Mouse (Mus musculus) kidney, adult 2 months (tissue): ENCODE data around the gene Gm3880. TPM values are rescaled to one million over a fixed set of nuclear protein-coding genes. Genes with fewer than 3 reads are reported as not detected.
A peak's percentile ranks its signal among the peaks of the same experiment; 100 is the strongest.
"Not testable (repeated sequence)": the region's sequence is repeated elsewhere in the genome, so short reads cannot be mapped to it uniquely, and the experiment has no call there.

Source experiments
- DNase-seq: peaks from one replicate; pipeline ENCODE4 v3.0.0; 2021
- H3K27ac ChIP-seq: fragments of 200-500 bp; 2 replicates; pipeline ENCODE4 v1.5.1; 2012; ENCODE audit warnings: low read depth, low read length, control low read depth, inconsistent platforms; ENCODE audit not compliant: insufficient read depth
- H3K27me3 ChIP-seq: fragments of 200-500 bp; replicated peaks from 2 replicates; pipeline ENCODE4 v1.6.1; 2012; ENCODE audit warnings: mild to moderate bottlenecking, moderate library complexity, low read length, inconsistent platforms; ENCODE audit not compliant: control insufficient read depth, insufficient read depth
- H3K36me3 ChIP-seq: fragments of 200-500 bp; 2 replicates; pipeline ENCODE4 v1.6.1; 2012; ENCODE audit warnings: mild to moderate bottlenecking, moderate library complexity, low read length, inconsistent platforms; ENCODE audit not compliant: control insufficient read depth, insufficient read depth
- H3K4me1 ChIP-seq: fragments of 200-500 bp; 2 replicates; pipeline ENCODE4 v1.6.1; 2011; ENCODE audit warnings: low read length; ENCODE audit not compliant: control insufficient read depth, insufficient read depth
- H3K4me3 ChIP-seq: fragments of 200-500 bp; 2 replicates; pipeline ENCODE4 v1.5.1; 2011; ENCODE audit warnings: mild to moderate bottlenecking, low read depth, low read length, control low read depth; ENCODE audit not compliant: insufficient read depth
- CTCF ChIP-seq: fragments of 200-500 bp; conservative IDR thresholded peaks from 2 replicates; pipeline ENCODE4 v1.5.1; 2011; ENCODE audit warnings: low read depth, mild to moderate bottlenecking, control low read depth, low read length, moderate library complexity, mixed read lengths; ENCODE audit not compliant: insufficient read depth, insufficient read length
- POLR2A ChIP-seq: fragments of 200-500 bp; IDR thresholded peaks from one replicate; pipeline ENCODE4 v1.6.1; 2011; ENCODE audit warnings: low read depth, low read length, control low read depth
- WGBS: fragments of 180-500 bp; shearing (Covaris S2); methylation state at CpG from one replicate; pipeline ENCODE4 v1.1.7; 2018; 5-methylcytosine and 5-hydroxymethylcytosine counted together
- polyA plus RNA-seq: library from polyadenylated mRNA; depleted of rRNA; stranded (reverse); fragments of >200 nt; gene quantifications from 2 replicates; pipeline ENCODE4 v1.2.3, GENCODE M21; 2012; rRNA removed

The Gm3880 gene
- not detected in 2 replicates for polyA plus RNA-seq

GRCm38 (mm10) chrX:102686872-102687271 is at the start of gene Gm3880:
Gene Gm3880 (minus strand): TSS chrX:102686972.
- WGBS = 97% methylated on average over 3 of the region's 5 CpGs

DNA sequence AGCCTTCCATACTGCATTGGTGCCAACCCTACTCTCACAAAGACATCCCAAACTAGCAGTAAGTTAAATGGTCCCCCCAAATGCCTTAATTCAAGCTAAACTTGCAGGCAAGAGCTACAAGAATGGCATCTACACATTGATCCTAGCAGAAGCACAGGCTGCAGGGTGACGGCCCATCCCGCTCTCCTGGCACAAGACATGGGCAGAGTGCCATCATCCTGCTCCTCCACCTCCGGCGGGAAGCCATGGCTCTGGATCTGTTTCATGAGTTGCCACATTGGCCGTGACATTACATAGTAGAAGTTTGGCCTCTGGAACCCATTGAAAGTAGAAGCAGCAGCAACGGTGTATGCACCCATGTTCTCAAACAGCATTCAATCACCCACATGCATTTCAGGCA is 37.5 kb upstream of the Gm3880 start:
- 88% methylated on average over 6 of the region's 6 CpGs for WGBS
- DNase-seq, H3K36me3 ChIP-seq, H3K4me1 ChIP-seq, H3K4me3 ChIP-seq, H3K27ac ChIP-seq, H3K27me3 ChIP-seq: not testable (repeated sequence)

More at GRCm38 (mm10) chrX:102686872-102687271, at the start of gene Gm3880:
- not testable (repeated sequence) for H3K4me3 ChIP-seq, DNase-seq, H3K27ac ChIP-seq, H3K4me1 ChIP-seq, H3K27me3 ChIP-seq, H3K36me3 ChIP-seq

- not testable (repeated sequence) for DNase-seq, H3K27ac ChIP-seq, H3K4me1 ChIP-seq, H3K27me3 ChIP-seq, H3K36me3 ChIP-seq, H3K4me3 ChIP-seq
- 76% methylated on average over 10 of the region's 10 CpGs for WGBS
These were observed 20.8 kb upstream of the Gm3880 start, which contains the start of the genes Gm9112 and Dmrtc1b for GRCm38 (mm10) chrX:102707535-102707934. Gene Gm9112 (minus strand): TSS chrX:102707635. Gene Dmrtc1b (plus strand): TSS chrX:102707865.

DNA sequence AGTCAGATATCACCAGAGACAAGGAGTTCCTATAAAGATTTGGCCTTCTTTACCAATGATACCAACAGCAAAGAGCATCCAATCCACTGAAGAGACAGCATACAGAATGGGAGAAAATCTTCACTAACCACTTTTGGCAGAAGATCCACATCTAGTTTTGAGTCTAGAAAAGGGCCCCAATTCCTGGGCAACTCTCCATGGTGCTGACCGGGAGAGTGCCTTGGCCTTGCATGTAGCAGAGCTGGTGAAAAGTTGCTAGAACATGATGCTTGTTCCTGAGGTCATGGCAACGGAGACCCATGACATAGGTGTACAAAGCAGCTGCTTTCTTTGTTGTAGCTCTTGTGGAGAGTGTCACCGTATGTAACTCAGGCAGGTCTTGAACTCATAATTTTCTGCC is 13.9 kb upstream of the Gm3880 start:
- not testable (repeated sequence) for H3K4me3 ChIP-seq, DNase-seq, H3K27me3 ChIP-seq, H3K4me1 ChIP-seq, H3K36me3 ChIP-seq, H3K27ac ChIP-seq
- 80% methylated on average over 3 of the region's 3 CpGs for WGBS

DNA sequence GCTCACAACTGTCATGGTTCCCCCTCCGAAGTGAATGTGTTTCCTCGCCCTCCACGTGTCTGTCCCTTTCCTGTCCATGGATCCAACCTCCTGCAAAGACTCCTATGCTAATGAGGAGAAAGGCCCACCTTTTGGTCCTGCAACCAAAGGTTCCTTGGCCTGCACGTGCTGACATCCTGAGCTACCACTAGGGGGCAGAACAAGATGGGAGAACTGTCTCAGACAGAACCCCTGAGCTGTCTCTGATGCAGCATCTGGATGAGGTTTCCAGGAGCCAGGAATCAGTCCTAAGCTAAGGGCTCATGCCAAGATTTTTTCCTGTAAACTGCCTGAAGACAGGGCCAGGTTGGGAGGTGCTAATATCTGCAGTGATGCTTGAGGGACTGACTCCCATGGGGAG is 2.5 kb upstream of the Gm3880 start:
- peak; percentile 10 for DNase-seq
- WGBS = 18% methylated on average over 4 of the region's 4 CpGs

GRCm38 (mm10) chrX:102684706-102685105 is 2.1 kb downstream of the Gm3880 start:
- not testable (repeated sequence) for H3K4me3 ChIP-seq, DNase-seq, H3K27me3 ChIP-seq, H3K27ac ChIP-seq, H3K4me1 ChIP-seq, H3K36me3 ChIP-seq
- 45% methylated on average over 3 of the region's 3 CpGs for WGBS

More for the DNA sequence above, 2.5 kb upstream of the Gm3880 start:
- H3K36me3 ChIP-seq, H3K27ac ChIP-seq, H3K27me3 ChIP-seq, H3K4me3 ChIP-seq, H3K4me1 ChIP-seq: not testable (repeated sequence)
- peak; percentile 30; the same call in 1 of the 2 replicates for TF ChIP-seq CTCF

DNA sequence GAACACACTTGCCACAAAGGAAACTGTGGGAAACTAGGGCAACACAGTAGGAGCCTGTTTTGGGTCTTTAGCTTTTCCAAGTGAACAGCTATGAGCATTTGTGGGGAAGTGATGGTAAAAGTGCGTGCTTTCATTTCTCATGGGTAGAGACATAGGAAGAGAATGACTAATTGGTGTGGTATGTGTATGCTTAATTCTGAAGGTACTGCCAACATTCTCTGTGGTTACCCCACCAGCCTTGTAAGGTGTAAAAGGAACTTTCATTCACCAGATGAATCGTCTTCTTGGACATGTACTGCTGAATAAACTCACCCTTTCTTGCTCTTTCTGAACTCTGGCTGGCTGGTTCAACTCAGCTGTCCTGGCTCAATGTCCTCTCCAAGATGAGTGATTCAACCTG is 20.1 kb downstream of the Gm3880 start:
- Histone ChIP-seq H3K27ac (no peak overlapping the region), H3K27me3 (no peaks in the 10 kb centered on the region), H3K4me3 (no peak overlapping the region), H3K36me3 (no peaks in the 10 kb centered on the region), H3K4me1 (no peaks in the 10 kb centered on the region)
- no peak for TF ChIP-seq CTCF
- TF ChIP-seq POLR2A = no peak
- no peak for DNase-seq
- WGBS = 82% methylated on average over 2 of the region's 2 CpGs

DNA sequence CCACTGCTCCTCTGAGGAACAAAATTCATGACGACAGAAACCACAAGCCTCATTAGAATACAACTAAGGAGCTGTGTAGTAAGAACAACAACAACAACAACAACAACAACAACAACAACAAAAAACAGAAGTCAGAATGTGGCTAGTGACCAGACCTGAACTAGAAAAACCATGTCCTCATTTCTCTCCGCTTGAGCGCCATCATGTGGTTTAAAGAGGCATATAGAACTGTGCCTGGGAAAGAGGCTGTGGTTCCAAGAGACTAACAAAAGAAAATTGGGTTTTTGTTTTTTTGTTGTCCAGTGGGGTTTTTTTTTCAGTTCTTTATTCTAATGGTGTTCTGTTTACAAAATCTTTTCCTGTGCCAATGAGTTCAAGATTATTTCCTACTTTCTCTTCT is 26.1 kb downstream of the Gm3880 start:
- H3K4me3 ChIP-seq = no peak overlapping the region
- no peaks in the 10 kb centered on the region for H3K36me3 ChIP-seq
- H3K4me1 ChIP-seq = no peaks in the 10 kb centered on the region
- WGBS = 17% methylated on average over 3 of the region's 3 CpGs
- H3K27me3 ChIP-seq = no peaks in the 10 kb centered on the region
- H3K27ac ChIP-seq = no peak overlapping the region
- TF ChIP-seq POLR2A (no peak), CTCF (peak; percentile 19; the same call in 1 of the 2 replicates)
- peak; percentile 36 for DNase-seq
